Mouse (Mus musculus) C2C12 (cell line): ENCODE measurements around the gene Gm12248.

ENCODE experiments used
- CEBPB ChIP-seq: IDR thresholded peaks from one replicate; pipeline ENCODE4 v1.6.1; 2011; ENCODE audit warnings: low read depth, mild to moderate bottlenecking, control low read depth, moderate library complexity
- CTCF ChIP-seq: IDR thresholded peaks from one replicate; pipeline ENCODE4 v1.5.1; 2011; ENCODE audit not compliant: control insufficient read depth, insufficient read depth, insufficient read length
- MYOG ChIP-seq: IDR thresholded peaks from one replicate; pipeline ENCODE4 v1.6.1; 2011; ENCODE audit not compliant: control insufficient read depth, insufficient read length; ENCODE audit errors: extremely low read depth
- USF1 ChIP-seq: IDR thresholded peaks from one replicate; pipeline ENCODE4 v1.6.1; 2011; ENCODE audit warnings: low read depth, mild to moderate bottlenecking, control low read depth, moderate library complexity

DNA sequence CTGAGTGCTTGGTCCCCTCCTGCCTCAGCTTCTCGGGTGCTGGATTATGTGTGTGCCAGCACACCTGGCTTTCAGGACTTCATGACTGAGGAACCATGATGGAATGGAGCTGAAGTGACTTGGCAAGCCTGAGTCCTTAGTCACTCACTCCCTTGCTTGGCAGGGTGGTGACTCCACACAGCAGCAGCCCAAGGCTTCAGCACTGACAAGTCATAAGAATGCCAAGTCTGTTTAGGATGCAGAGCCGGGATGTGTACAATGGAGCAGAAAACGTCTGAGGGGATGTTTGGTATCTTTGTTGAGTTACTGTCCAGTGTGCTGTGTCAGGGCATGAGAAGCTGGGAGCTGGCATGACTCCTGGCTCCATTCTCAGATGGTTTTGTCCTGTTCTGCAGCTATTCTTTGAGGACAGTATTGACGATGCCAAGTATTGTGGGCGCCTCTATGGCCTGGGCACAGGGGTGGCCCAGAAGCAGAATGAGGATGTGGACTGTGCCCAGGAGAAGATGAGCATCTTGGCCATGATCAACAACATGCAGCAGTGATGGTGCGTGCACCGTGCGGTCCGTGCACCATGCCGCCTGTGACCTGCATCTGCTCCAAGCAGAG lies 24.2 kb upstream of the Gm12248 start:
- no peak for TF ChIP-seq CTCF
- no peak for TF ChIP-seq MYOG
- TF ChIP-seq USF1, result no peak
- no peak for TF ChIP-seq CEBPB
